Mouse (Mus musculus) heart, postnatal 4 days (tissue): ENCODE measurements at regions not wholly inside any gene's neighbourhood (a gene's known extent, or its start where the extent isn't known, plus 50 kb on each side); places are given as distances from the start of the nearest gene placed in this dataset.

ENCODE experiments used
- DNase-seq: peaks from one replicate; pipeline ENCODE4 v3.0.0; 2021

- DNase-seq: no peak
Observed at GRCm38 (mm10) chr13:60237091-60237490, 59.9 kb upstream of the Gas1 start.

GRCm38 (mm10) chr13:60242447-60243109 lies 65.4 kb upstream of the Gas1 start:
- peak; percentile 37 for DNase-seq

- no peak for DNase-seq
Observed at GRCm38 (mm10) chr13:60243110-60243481, 65.9 kb upstream of the Gas1 start.

- DNase-seq: no peak
Observed at GRCm38 (mm10) chr13:60255162-60255561, 78.0 kb upstream of the Gas1 start.

- DNase-seq: no peak
Observed at GRCm38 (mm10) chr13:60255715-60256114, 78.5 kb upstream of the Gas1 start.

GRCm38 (mm10) chr13:60256997-60257396 lies 79.8 kb upstream of the Gas1 start:
- no peak for DNase-seq

GRCm38 (mm10) chr13:60257878-60258277 lies 80.7 kb upstream of the Gas1 start:
- DNase-seq: no peak

GRCm38 (mm10) chr13:60262449-60263028 lies 85.4 kb upstream of the Gas1 start:
- DNase-seq: no peak

GRCm38 (mm10) chr13:60264504-60264903 lies 87.3 kb upstream of the Gas1 start:
- no peak for DNase-seq

GRCm38 (mm10) chr13:60267557-60267956 lies 90.4 kb upstream of the Gas1 start:
- DNase-seq: peak; percentile 59

GRCm38 (mm10) chr13:60268256-60268655 lies 91.1 kb upstream of the Gas1 start:
- DNase-seq: no peak

- DNase-seq: no peak
Observed at GRCm38 (mm10) chr13:60269406-60269841, 92.3 kb upstream of the Gas1 start.

GRCm38 (mm10) chr13:60270526-60270925 lies 93.4 kb upstream of the Gas1 start:
- no peak for DNase-seq

- DNase-seq: peak; percentile 30
Observed at GRCm38 (mm10) chr13:60273331-60273730, 96.2 kb upstream of the Gas1 start.

- DNase-seq: peak; percentile 35
Observed at GRCm38 (mm10) chr13:60282543-60283251, 105.5 kb upstream of the Gas1 start.

GRCm38 (mm10) chr13:60286525-60287224 lies 109.5 kb upstream of the Gas1 start:
- peak; percentile 19 for DNase-seq

- DNase-seq: no peak
Observed at GRCm38 (mm10) chr13:60289650-60290049, 112.5 kb upstream of the Gas1 start.

GRCm38 (mm10) chr13:60290820-60291219 lies 113.7 kb upstream of the Gas1 start:
- DNase-seq: no peak

GRCm38 (mm10) chr13:60291344-60291743 lies 114.2 kb upstream of the Gas1 start:
- no peak for DNase-seq

- DNase-seq: no peak
Observed at GRCm38 (mm10) chr13:60296201-60296895, 119.2 kb upstream of the Gas1 start.

- no peak for DNase-seq
Observed at GRCm38 (mm10) chr13:60296896-60297275, 119.7 kb upstream of the Gas1 start.

GRCm38 (mm10) chr13:60298575-60298974 lies 121.4 kb upstream of the Gas1 start:
- peak; percentile 50 for DNase-seq

- no peak for DNase-seq
Observed at GRCm38 (mm10) chr13:60299076-60299475, 121.9 kb upstream of the Gas1 start.
